Mouse (Mus musculus): ENCODE measurements at regions not wholly inside any gene's neighbourhood (a gene's known extent, or its start where the extent isn't known, plus 50 kb on each side); places are given as distances from the start of the nearest gene placed in this dataset.
"Not testable (repeated sequence)": the region's sequence is repeated elsewhere in the genome, so short reads cannot be mapped to it uniquely, and the experiment has no call there.

- DNase-seq (ENCODE audit: low read depth, low spot score) = no peak
Observed at GRCm38 (mm10) chr16:50009542-50009941, 209.2 kb downstream of the Cd47 start.

- no peak for DNase-seq (ENCODE audit: low read depth, low spot score)
Observed at GRCm38 (mm10) chr16:50010074-50010473, 209.7 kb downstream of the Cd47 start.

GRCm38 (mm10) chr16:50010532-50010971 lies 210.2 kb downstream of the Cd47 start:
- DNase-seq (ENCODE audit: low read depth, low spot score) = no peak

GRCm38 (mm10) chr16:50023885-50024284 lies 223.6 kb downstream of the Cd47 start:
- no peak for DNase-seq (ENCODE audit: low read depth, low spot score)

DNA sequence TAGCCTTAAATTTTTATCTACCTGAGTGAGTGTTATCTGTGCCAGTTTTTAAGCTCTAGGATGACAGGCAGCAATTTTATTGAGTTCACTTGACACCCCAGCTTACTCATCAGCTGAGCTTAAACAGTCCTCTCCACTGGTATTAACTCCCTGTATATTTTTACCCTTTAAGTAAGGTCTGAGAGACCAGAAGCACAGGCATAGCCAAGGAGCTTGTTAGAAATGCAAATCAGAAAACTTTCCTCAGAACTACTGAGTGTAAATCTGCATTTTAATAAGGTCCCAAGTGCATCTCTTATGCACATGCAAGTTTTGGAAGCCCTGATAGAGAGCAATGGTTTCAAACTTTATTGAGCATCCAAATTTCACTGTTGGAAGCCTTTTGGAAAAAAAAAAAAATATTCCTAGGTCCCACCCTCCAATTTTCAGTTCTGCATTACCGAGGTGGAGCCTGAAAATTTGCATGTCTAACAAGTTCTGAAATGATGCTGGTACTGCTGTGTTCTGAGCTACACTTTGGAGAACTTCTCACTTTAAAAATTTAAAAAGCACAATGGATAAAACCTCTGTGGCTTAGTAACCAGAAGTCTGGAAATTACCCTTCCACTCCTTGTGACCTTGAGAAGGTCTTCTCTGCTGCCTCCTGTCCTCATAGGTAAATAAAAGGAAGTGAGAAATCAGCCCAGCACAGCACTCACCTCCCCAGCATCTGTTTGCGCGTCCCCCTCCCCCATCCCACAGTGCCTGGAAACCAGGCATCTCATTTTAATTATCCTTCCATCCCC lies 226.0 kb downstream of the Cd47 start:
- no peak for DNase-seq (ENCODE audit: low read depth, low spot score)

DNA sequence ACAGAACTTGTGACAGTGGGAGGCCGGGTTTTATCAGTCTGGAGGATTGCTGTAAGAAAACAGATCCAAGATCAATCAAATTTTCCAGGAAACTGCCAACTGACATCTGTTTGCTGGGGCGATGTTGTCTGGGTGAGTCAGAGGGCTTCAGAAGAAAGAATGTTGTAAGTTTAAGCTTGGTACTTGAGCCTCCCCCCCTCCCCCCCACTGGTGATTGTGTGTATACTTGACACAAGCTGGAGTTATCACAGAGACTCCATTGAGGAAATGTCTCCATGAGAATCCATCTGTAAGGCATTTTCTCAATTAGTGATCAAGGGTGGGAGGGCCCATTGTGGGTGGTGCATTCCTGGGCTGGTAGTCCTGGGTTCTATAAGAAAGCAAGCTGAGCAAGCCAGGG lies 226.9 kb downstream of the Cd47 start:
- no peak for DNase-seq (ENCODE audit: low read depth, low spot score)

DNA sequence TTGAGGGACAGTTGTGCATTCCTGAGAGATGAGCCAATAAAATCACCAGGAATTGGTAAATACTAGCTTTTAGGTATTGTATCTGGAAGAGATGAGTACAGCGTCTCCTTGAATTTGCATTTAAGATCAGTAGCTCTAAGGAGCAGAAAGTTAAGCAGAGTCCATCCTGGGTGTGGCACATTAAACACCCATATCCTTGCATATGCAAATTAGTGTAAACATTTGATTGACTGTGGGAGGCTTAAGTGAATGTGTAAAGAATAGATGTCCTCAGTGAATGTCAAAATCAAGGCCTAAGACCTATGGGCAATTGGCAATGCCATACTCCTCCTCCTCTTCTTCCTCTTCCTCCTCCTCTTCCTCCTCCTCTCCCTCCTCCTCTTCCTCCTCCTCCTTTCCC lies 229.4 kb downstream of the Cd47 start:
- peak; percentile 60 for DNase-seq (ENCODE audit: low read depth, low spot score)

GRCm38 (mm10) chr16:50030355-50030754 lies 230.0 kb downstream of the Cd47 start:
- not testable (repeated sequence) for DNase-seq (ENCODE audit: low read depth, low spot score)

DNA sequence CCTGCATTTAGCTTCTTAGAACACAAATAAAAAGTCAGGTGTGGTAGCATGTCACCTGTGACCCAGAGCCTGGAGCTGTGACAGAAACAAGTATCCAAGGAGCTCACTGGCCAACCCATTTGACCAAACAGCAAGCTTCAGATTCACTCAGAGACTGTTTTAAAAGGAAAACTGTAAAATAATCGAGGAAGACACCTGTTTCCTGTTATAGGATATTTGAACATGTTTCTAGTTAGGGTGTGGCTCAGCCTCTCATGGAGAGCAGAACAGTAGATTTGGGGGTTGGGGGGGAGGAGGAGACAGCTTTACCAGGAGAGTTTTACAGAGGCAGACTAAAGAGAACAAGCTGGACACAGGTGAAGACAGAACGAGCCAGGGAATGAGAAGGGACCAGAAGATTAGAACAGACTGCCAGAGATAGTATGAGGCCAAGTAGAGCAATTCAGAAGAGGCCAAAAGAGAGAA lies 230.6 kb downstream of the Cd47 start:
- DNase-seq (ENCODE audit: low read depth, low spot score) = no peak

GRCm38 (mm10) chr16:50032798-50033197 lies 232.5 kb downstream of the Cd47 start:
- DNase-seq (ENCODE audit: low read depth, low spot score) = peak; percentile 30

GRCm38 (mm10) chr16:50036296-50036734 lies 236.0 kb downstream of the Cd47 start:
- DNase-seq (ENCODE audit: low read depth, low spot score) = no peak

- no peak for DNase-seq (ENCODE audit: low read depth, low spot score)
Observed at GRCm38 (mm10) chr16:50044103-50044502, 243.8 kb downstream of the Cd47 start.

DNA sequence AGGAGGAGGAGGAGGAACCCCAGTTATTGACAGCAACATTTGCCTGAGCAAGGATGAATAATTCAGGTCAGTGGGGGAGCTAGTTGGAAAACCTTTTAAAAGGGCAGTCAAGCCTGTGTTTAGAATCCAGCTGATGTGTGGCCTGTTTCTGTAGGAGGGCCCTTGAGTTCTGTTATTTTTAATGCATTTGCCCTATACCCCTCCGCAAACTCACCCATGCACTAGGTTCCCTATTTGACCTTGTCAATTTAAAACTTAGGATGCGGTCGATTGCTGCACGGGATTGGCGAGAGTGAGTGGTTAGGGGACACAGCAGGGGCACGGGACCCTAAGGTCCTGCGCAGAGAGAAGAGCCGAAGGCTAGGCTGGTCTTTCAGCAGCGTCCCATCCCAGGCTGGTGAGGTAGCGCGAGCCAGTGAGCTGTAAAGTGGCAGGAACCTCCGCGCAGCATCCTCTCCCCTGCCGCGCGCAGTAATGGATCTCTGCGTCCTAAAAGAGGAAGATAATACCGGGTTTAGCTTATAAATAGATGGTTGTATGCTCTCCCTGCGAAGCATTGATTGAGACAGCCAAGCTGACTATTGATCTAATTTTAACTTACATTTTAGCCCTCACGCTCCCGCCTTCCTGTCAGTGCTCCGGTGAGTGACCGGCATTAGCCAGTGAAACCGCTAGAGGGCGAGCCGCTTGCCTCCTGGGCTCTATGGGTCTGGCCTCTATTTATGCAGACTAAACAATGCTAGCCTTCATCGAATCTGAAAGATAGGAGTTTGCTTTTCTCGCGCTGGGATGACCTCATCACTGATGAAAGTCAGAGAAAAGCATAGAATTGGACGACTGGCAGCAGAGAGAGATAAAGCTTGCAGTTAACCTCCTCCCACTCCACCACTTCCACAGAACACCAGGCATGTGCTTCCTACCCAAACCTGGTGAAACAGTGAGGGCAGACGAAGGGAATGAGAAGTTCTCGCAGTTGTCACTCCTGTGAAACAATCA lies 245.5 kb downstream of the Cd47 start:
- DNase-seq (ENCODE audit: low read depth, low spot score) = peak; percentile 75

DNA sequence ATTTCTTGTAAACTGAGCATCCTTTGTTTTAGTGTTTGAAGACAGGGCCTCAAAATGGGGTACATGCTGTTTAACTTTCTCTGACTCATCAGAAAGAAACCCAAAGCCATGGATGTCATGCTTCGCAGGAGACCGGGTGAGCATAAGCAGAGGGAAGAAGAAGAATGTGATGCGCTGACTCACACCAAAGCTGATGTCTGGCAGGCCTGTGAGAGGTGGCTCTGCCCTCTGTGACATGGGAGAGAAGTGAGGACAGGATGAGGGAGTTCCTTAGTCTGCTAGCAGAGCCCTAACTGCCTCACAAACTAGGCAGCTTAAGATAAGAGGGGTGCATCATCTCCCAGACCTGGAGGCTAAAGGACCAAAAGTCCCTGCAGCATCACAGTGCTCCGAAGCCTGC lies 263.2 kb downstream of the Cd47 start:
- DNase-seq (ENCODE audit: low read depth, low spot score) = no peak

GRCm38 (mm10) chr16:50065336-50066082 lies 265.2 kb downstream of the Cd47 start:
- DNase-seq (ENCODE audit: low read depth, low spot score) = no peak

- peak; percentile 58 for DNase-seq (ENCODE audit: low read depth, low spot score)
Observed at GRCm38 (mm10) chr16:50069033-50069432, 268.7 kb downstream of the Cd47 start.

DNA sequence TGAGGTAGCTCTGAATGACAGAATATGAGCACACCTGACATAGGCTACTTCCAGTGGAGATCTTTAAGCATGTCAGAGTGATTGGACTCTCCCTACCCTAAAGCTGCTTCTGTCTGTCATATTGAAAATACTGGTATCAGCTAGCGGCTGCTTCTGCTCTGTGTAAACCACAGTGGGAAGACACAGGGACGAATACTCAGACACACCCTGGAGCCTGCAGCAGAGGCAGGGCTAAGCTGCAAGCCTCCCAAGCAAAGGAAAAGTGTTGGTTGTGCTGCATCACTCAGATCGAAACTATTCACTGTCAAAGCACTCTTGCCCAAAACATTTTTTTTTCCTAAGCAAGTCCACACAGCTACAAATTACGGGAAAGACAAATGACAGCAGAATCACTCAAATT lies 270.4 kb downstream of the Cd47 start:
- DNase-seq (ENCODE audit: low read depth, low spot score) = no peak

GRCm38 (mm10) chr16:50072853-50073360 lies 272.6 kb downstream of the Cd47 start:
- no peak for DNase-seq (ENCODE audit: low read depth, low spot score)

GRCm38 (mm10) chr16:50073979-50074378 lies 273.6 kb downstream of the Cd47 start:
- DNase-seq (ENCODE audit: low read depth, low spot score) = peak; percentile 78

DNA sequence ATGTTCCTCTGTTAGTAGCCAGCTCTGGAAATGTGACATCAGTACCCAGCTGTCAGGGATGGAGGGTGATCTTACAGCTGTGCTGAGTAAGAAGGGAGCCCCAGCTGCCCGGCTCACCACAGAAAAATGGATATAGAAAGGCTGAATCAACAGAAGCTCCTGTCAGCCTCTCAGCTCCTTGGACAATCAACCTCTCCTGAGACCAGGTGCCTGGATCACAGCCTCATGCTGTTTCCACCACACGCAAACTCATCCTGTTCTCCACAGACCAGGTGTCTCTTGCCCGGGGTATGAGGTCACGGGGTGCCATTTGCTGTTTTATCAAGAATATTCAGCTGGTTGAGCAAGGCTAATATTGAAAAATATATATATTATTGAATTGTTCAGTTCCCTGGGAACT lies 275.3 kb downstream of the Cd47 start:
- no peak for DNase-seq (ENCODE audit: low read depth, low spot score)

- DNase-seq (ENCODE audit: low read depth, low spot score) = no peak
Observed at GRCm38 (mm10) chr16:50081511-50081910, 281.2 kb downstream of the Cd47 start.

All from R1 (cell line).